Mouse (Mus musculus): ENCODE measurements around the gene Rnf26.

DNA sequence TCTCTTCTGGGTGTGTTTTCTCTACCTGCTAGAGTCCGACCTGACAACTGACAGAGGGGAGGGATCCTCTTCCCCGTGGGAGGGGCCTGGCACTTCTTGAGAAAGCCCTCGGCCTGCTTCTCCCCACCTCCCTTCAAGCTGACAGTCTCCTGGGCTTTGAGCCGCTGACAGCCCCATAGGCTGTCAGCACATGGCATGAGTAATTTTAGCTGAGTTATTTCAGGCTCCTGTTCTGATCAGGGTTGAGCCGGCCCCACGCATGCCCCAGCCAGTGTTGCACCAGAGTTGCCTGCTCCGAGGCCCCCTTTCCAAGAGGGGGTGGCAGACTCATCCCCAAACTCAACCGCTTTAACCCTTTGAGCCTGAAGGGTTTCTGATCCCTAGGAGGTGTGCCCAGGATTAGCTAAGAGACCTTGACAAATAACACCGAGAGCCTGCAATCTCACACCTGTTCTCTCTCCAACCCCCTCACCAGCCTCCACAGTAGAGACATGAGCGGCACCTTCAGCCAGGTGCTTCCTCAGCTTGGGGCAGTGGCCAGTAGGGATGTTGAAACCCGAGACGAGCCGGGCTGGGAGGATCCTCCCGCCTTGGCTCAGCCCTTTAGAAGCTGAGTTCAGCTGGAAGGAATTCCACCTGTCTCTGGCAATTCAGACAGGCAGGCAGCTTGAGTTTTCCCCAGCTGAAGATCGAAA is 25.4 kb downstream of the Rnf26 start:
- no peak for TF ChIP-seq POLR2A (IDR thresholded peaks at IDR 0.05; ENCODE audit: insufficient read length, low read depth)
- TF ChIP-seq TCF12 (IDR thresholded peaks at IDR 0.05; ENCODE audit: insufficient read depth, poor library complexity, severe bottlenecking): peak; percentile 2
- no peak for TF ChIP-seq REST (IDR thresholded peaks at IDR 0.05; ENCODE audit: insufficient read depth, insufficient read length)
- TF ChIP-seq E2F4 (IDR thresholded peaks at IDR 0.05; ENCODE audit: insufficient read depth): no peak
- TF ChIP-seq POLR2AphosphoS2 (IDR thresholded peaks at IDR 0.05; ENCODE audit: insufficient read length, low read depth): no peak
- TF ChIP-seq MYOD1 (IDR thresholded peaks at IDR 0.05; ENCODE audit: control insufficient read depth in 1 of 3, insufficient read length in 2 of 3, low read depth in 2 of 3): peak; percentile 73 to 79 (median 78)
- TF ChIP-seq MYOG (IDR thresholded peaks at IDR 0.05; ENCODE audit: control insufficient read depth in 1 of 3, insufficient read depth in 1 of 3, insufficient read length in 2 of 3, low read depth in 2 of 3): peak; percentile 6 to 74 (median 49)
- TF ChIP-seq MAX (IDR thresholded peaks at IDR 0.05; ENCODE audit: low read depth): no peak
- TF ChIP-seq SRF (IDR thresholded peaks at IDR 0.05; ENCODE audit: control insufficient read depth, insufficient read length, low read depth): no peak
- no peak for TF ChIP-seq USF1 (IDR thresholded peaks at IDR 0.05; ENCODE audit: low read depth)
- TF ChIP-seq CEBPB (IDR thresholded peaks at IDR 0.05; ENCODE audit: insufficient read depth, poor library complexity, severe bottlenecking): peak; percentile 40; the same call in 1 of the 2 replicates
- no peak for TF ChIP-seq TCF3 (IDR thresholded peaks at IDR 0.05; ENCODE audit: insufficient read length, low read depth)
